Mouse (Mus musculus): ENCODE data around the gene Olfr1250. TPM values are rescaled to one million over a fixed set of nuclear protein-coding genes. Genes with fewer than 3 reads are reported as not detected.
"Not testable (repeated sequence)": the region's sequence is repeated elsewhere in the genome, so short reads cannot be mapped to it uniquely, and the experiment has no call there.

Olfr1250 gene
- not detected in 2 replicates for polyA plus RNA-seq (2016; fragmentation: Nextera tagmentation; extraction: Ambion mirVana)

DNA sequence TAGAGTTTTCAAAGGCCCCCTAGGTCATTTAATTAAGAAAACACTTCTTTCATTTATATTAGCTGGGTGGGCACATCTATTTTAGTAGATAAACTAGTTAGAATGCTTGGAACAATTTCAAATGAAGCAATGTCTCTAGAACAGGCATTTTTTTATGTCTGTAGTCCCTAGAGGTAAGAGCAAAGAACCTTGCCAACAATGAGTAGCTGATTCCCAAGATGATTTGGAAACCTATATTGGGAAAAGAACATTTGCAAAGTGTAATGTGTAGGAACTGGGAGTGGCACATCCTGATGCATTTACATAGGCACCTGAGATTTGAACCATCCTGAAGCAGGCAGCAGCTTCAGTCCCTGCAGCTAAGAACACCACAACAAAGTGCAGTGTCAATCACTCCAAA, at the start of gene Olfr1250:
Gene Olfr1250 (minus strand): TSS at position 101 of the 400 bp plus-strand sequence.
- no peaks in the 10 kb centered on the region for H3K27me3 ChIP-seq (ENCODE audit: low read depth, poor library complexity, severe bottlenecking)
- no peaks in the 10 kb centered on the region for H3K9me3 ChIP-seq (replicated peaks)
- no peaks in the 10 kb centered on the region for H3K4me1 ChIP-seq
- no peak within 1 kb of the TSS for H3K4me3 ChIP-seq
- H3K36me3 ChIP-seq, result no peaks in the 10 kb centered on the region
- no peak for DNase-seq (ENCODE audit: low spot score)
- no peak within 1 kb of the TSS for H3K27ac ChIP-seq (replicated peaks)

DNA sequence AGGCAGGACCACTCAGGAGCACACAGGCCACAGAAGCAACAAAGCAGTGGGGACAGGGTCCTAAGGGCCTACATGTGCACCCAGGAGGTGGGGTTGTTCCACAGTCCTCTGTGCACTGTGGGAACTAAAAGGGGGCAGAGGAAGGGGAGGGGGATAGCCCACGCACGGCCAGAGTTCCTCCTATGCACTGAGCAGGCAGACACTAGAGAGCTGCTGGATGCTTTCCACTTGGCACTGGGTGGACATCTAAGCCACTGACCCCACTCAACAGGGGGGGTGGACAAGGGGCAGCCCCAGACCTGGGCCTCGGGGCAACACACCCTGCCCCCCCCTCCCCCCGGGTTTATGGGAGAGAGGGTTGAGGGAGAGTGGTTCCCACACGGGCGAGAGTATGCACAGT, 30.7 kb upstream of the Olfr1250 start:
- Histone ChIP-seq H3K4me1 (no peaks in the 10 kb centered on the region), H3K36me3 (no peaks in the 10 kb centered on the region), H3K4me3 (no peak overlapping the region), H3K27ac (replicated peaks) (no peak overlapping the region), H3K9me3 (replicated peaks) (no peaks in the 10 kb centered on the region), H3K27me3 (ENCODE audit: low read depth, poor library complexity, severe bottlenecking) (no peaks in the 10 kb centered on the region)
- DNase-seq (ENCODE audit: low spot score), result no peak
- WGBS, result 86% methylated on average over 6 of the region's 6 CpGs

DNA sequence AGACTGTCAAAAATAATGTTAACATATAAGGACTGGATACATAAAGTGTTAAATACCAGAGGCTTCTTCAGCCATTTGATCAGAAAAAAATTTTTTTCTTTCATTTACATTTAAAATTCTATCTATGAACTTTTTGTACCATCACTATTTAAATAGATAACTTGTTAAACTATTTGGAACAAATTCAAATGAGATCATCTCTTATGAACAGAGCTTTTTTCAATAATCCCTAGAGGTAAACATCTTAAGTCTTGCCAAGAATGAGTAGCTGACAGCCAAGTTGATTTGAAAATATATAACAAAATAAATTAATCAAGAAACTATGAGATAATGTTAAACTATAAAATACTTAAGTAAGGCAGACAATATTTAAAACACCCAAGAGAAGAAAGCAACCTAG, 10.6 kb upstream of the Olfr1250 start, which contains the start of gene Olfr1251:
Gene Olfr1251 (minus strand): TSS at position 101 of the 400 bp plus-strand sequence.
- no peak for DNase-seq (ENCODE audit: low spot score)
- Histone ChIP-seq H3K27me3 (ENCODE audit: low read depth, poor library complexity, severe bottlenecking) (no peaks in the 10 kb centered on the region), H3K9me3 (replicated peaks) (no peaks in the 10 kb centered on the region), H3K4me3 (no peak within 1 kb of the TSS), H3K27ac (replicated peaks) (no peak within 1 kb of the TSS), H3K36me3 (no peaks in the 10 kb centered on the region), H3K4me1 (no peaks in the 10 kb centered on the region)

DNA sequence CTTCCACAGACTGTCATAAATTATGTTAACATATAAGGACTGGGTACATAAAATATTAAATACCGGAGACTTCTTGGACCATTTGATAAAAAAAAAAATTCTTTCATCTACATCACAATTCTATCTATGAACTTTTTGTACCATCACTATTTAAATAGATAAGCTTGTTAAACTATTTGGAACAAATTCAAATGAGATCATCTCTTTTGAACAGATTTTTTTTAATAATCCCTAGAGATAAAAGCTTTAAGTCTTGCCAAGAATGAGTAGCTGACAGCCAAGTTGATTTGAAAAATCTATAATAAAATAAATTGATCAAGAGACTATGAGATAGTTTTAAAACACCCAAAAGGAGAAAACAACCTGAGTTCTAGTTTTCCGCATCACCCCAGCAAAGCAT, 26.4 kb downstream of the Olfr1250 start, which contains the start of gene Olfr1249:
Gene Olfr1249 (minus strand): TSS at position 101 of the 400 bp plus-strand sequence.
- H3K27ac ChIP-seq (replicated peaks), result no peak within 1 kb of the TSS
- no peaks in the 10 kb centered on the region for H3K4me1 ChIP-seq
- no peaks in the 10 kb centered on the region for H3K9me3 ChIP-seq (replicated peaks)
- no peaks in the 10 kb centered on the region for H3K27me3 ChIP-seq (ENCODE audit: low read depth, poor library complexity, severe bottlenecking)
- 95% methylated on average over 2 of the region's 2 CpGs for WGBS
- no peak within 1 kb of the TSS for H3K4me3 ChIP-seq
- no peak for DNase-seq (ENCODE audit: low spot score)
- no peaks in the 10 kb centered on the region for H3K36me3 ChIP-seq

DNA sequence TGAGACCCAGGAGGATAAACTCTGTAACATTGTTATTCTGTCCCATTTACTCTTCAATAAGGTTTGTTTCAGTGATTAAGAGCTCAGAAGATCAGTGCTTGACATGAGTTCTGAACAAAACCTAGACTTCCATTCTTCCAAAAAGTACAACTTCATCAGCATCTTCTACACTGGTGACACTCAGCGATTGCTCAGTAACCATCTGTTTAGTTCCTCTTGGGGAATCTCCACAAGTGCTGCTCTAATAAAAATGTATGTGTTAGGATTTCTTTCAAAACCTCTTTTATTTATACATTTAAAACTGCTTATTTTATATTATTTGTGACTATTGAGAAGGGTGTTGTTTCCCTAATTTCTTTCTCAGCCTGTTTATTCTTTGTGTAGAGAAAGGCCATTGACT, 43.1 kb downstream of the Olfr1250 start, which contains the start of gene Olfr1248:
Gene Olfr1248 (minus strand): TSS at position 101 of the 400 bp plus-strand sequence.
- DNase-seq (ENCODE audit: low spot score); H3K9me3 ChIP-seq (replicated peaks); H3K36me3 ChIP-seq; H3K27ac ChIP-seq (replicated peaks); H3K27me3 ChIP-seq (ENCODE audit: low read depth, poor library complexity, severe bottlenecking); H3K4me1 ChIP-seq; H3K4me3 ChIP-seq: not testable (repeated sequence)
- 94% methylated on average over 1 of the region's 1 CpGs for WGBS

DNA sequence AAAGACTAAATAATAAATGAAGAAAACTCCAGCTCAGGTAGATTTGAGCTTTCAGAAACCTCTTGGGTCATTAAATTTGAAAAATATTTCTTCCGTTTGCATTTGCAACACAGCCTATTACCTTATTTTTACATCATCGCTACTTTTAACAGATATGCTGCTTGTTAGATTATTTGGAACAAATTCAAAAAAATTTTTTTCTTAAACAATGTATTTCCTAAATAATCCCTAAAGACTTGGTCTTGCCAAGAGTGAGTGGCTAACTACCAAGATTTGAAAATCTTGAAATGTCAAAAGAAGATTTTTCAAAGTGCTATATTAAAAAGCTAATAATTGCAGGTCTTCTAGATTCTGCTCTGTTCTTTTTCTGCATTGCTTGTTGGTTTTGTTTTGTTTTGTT, 47.2 kb downstream of the Olfr1250 start, which contains the start of gene Olfr1247:
Gene Olfr1247 (minus strand): TSS at position 101 of the 400 bp plus-strand sequence.
- Histone ChIP-seq H3K4me1 (no peaks in the 10 kb centered on the region), H3K9me3 (replicated peaks) (no peaks in the 10 kb centered on the region), H3K4me3 (no peak within 1 kb of the TSS), H3K36me3 (no peaks in the 10 kb centered on the region), H3K27ac (replicated peaks) (no peak within 1 kb of the TSS), H3K27me3 (ENCODE audit: low read depth, poor library complexity, severe bottlenecking) (no peaks in the 10 kb centered on the region)
- WGBS, result 92% methylated on average over 2 of the region's 2 CpGs
- DNase-seq (ENCODE audit: low spot score), result no peak

Other genes starting within 250 kb of the Olfr1250 start
- not detected in 2 replicates for gene Olfr1239, start 241.1 kb downstream of the Olfr1250 start, polyA plus RNA-seq (2016; fragmentation: Nextera tagmentation; extraction: Ambion mirVana)
- gene Olfr1240, start 218.5 kb downstream of the Olfr1250 start, polyA plus RNA-seq (2016; fragmentation: Nextera tagmentation; extraction: Ambion mirVana), result not detected in 2 replicates
- gene Olfr1241, start 174.3 kb downstream of the Olfr1250 start, polyA plus RNA-seq (2016; fragmentation: Nextera tagmentation; extraction: Ambion mirVana), result not detected in 2 replicates
- not detected in 2 replicates for gene Olfr1242, start 163.1 kb downstream of the Olfr1250 start, polyA plus RNA-seq (2016; fragmentation: Nextera tagmentation; extraction: Ambion mirVana)
- gene Olfr1243, start 130.0 kb downstream of the Olfr1250 start, polyA plus RNA-seq (2016; fragmentation: Nextera tagmentation; extraction: Ambion mirVana), result not detected in 2 replicates
- gene Olfr1245, start 83.0 kb downstream of the Olfr1250 start, polyA plus RNA-seq (2016; fragmentation: Nextera tagmentation; extraction: Ambion mirVana), result not detected in 2 replicates
- not detected in 2 replicates for gene Olfr1246, start 68.3 kb downstream of the Olfr1250 start, polyA plus RNA-seq (2016; fragmentation: Nextera tagmentation; extraction: Ambion mirVana)
- not detected in 2 replicates for gene Olfr1247, start 47.3 kb downstream of the Olfr1250 start, polyA plus RNA-seq (2016; fragmentation: Nextera tagmentation; extraction: Ambion mirVana)
- gene Olfr1248, start 43.2 kb downstream of the Olfr1250 start, polyA plus RNA-seq (2016; fragmentation: Nextera tagmentation; extraction: Ambion mirVana), result not detected in 2 replicates
- not detected in 2 replicates for gene Olfr1249, start 26.5 kb downstream of the Olfr1250 start, polyA plus RNA-seq (2016; fragmentation: Nextera tagmentation; extraction: Ambion mirVana)
- gene Olfr1251, start 10.5 kb upstream of the Olfr1250 start, polyA plus RNA-seq (2016; fragmentation: Nextera tagmentation; extraction: Ambion mirVana), result not detected in 2 replicates
- gene Olfr1252, start 63.5 kb upstream of the Olfr1250 start, polyA plus RNA-seq (2016; fragmentation: Nextera tagmentation; extraction: Ambion mirVana), result not detected in 2 replicates
- not detected in 2 replicates for gene Olfr1253, start 95.6 kb upstream of the Olfr1250 start, polyA plus RNA-seq (2016; fragmentation: Nextera tagmentation; extraction: Ambion mirVana)
- not detected in 2 replicates for gene Olfr1254, start 132.2 kb upstream of the Olfr1250 start, polyA plus RNA-seq (2016; fragmentation: Nextera tagmentation; extraction: Ambion mirVana)
- not detected in 2 replicates for gene Olfr1255, start 150.6 kb upstream of the Olfr1250 start, polyA plus RNA-seq (2016; fragmentation: Nextera tagmentation; extraction: Ambion mirVana)
- gene Olfr1256, start 180.1 kb upstream of the Olfr1250 start, polyA plus RNA-seq (2016; fragmentation: Nextera tagmentation; extraction: Ambion mirVana), result not detected in 2 replicates
- not detected in 2 replicates for gene Olfr48, start 186.7 kb upstream of the Olfr1250 start, polyA plus RNA-seq (2016; fragmentation: Nextera tagmentation; extraction: Ambion mirVana)
- gene Olfr1257, start 217.0 kb upstream of the Olfr1250 start, polyA plus RNA-seq (2016; fragmentation: Nextera tagmentation; extraction: Ambion mirVana), result not detected in 2 replicates